8 mouse cellular contexts compared by ENCODE assay signal in genomic region chr5:144254811-144255631, GRCm38 (mm10). TPM values are rescaled to one million over a fixed set of nuclear protein-coding genes. Genes with fewer than 3 reads are reported as not detected.
DNase-seq lines count a peak whose midpoint lies in the region; ATAC-seq and TF ChIP-seq lines count a peak whose summit lies in the region.

No protein-coding gene starts in this region.

- H3K27ac ChIP-seq in embryonic facial prominence, embryonic 12.5 days, result peak overlapping the region; percentile 95
- peak overlapping the region; percentile 85 for H3K27ac ChIP-seq in kidney, adult 2 months (ENCODE audit: insufficient read depth, low read depth, low read length)
- H3K27ac ChIP-seq in limb, embryonic 12.5 days, result peak overlapping the region; percentile 94
- peak overlapping the region; percentile 87 for H3K27ac ChIP-seq in midbrain, embryonic 14.5 days (replicated peaks; ENCODE audit: low read depth, low read length)

- TF ChIP-seq POLR2A in kidney, adult 2 months (IDR thresholded peaks at IDR 0.05; ENCODE audit: low read depth, low read length), result peak; percentile 41

- WGBS in embryonic facial prominence, embryonic 12.5 days, result under 1% methylated on average over 64 of the region's 84 CpGs
- under 1% methylated on average over 84 of the region's 84 CpGs for WGBS in kidney, adult 2 months
- WGBS in limb, embryonic 12.5 days, result under 1% methylated on average over 55 of the region's 84 CpGs
- WGBS in midbrain, embryonic 14.5 days, result 1% methylated on average over 66 of the region's 84 CpGs

- peak overlapping the region; percentile 99 for H3K4me3 ChIP-seq in embryonic facial prominence, embryonic 12.5 days
- peak overlapping the region; percentile 92 for H3K4me3 ChIP-seq in kidney, adult 2 months (ENCODE audit: insufficient read depth, low read depth, low read length)
- H3K4me3 ChIP-seq in limb, embryonic 12.5 days (replicated peaks), result peak overlapping the region; percentile 99
- H3K4me3 ChIP-seq in midbrain, embryonic 14.5 days (replicated peaks; ENCODE audit: low read depth, low read length), result peak overlapping the region; percentile 99

- TF ChIP-seq CTCF in kidney, adult 2 months (conservative IDR thresholded peaks at IDR 0.05; ENCODE audit: insufficient read depth, insufficient read length, low read depth, low read length), result no peak

- H3K27me3 ChIP-seq in embryonic facial prominence, embryonic 12.5 days, result no peaks in the 10 kb centered on the region
- H3K27me3 ChIP-seq in kidney, adult 2 months (replicated peaks; ENCODE audit: control insufficient read depth, insufficient read depth, low read length), result no peaks in the 10 kb centered on the region
- no peaks in the 10 kb centered on the region for H3K27me3 ChIP-seq in limb, embryonic 12.5 days
- no peaks in the 10 kb centered on the region for H3K27me3 ChIP-seq in midbrain, embryonic 14.5 days (ENCODE audit: control insufficient read depth, insufficient read depth, low read length)

- peak overlapping the region; percentile 72 for H3K4me2 ChIP-seq in embryonic facial prominence, embryonic 12.5 days (replicated peaks)
- peak overlapping the region; percentile 82 for H3K4me2 ChIP-seq in limb, embryonic 12.5 days
- H3K4me2 ChIP-seq in midbrain, embryonic 14.5 days (ENCODE audit: low read length), result peak overlapping the region; percentile 84

- peak; percentile 95 for DNase-seq in 416B (ENCODE audit: low read depth)
- peak; percentile 88 to 92 for DNase-seq in adrenal gland, postnatal 36 days
- peak; percentile 87 to 93 for DNase-seq in heart, adult 18-20 months
- peak; percentile 94 for DNase-seq in kidney, adult 2 months
- peak; percentile 95 for DNase-seq in midbrain, embryonic 14.5 days
- DNase-seq in spleen, adult 12 weeks (ENCODE audit: low spot score), result peak; percentile 82

- 0 out of 2 replicates have a peak, but pooled peaks cover 2% of the 10 kb centered on the region for H3K9me3 ChIP-seq in embryonic facial prominence, embryonic 12.5 days
- H3K9me3 ChIP-seq in limb, embryonic 12.5 days, result no peaks in the 10 kb centered on the region
- H3K9me3 ChIP-seq in midbrain, embryonic 14.5 days (ENCODE audit: control insufficient read depth, low read length), result no peaks in the 10 kb centered on the region

- peak; percentile 70 for ATAC-seq in embryonic facial prominence, embryonic 12.5 days (ENCODE audit: insufficient number of reproducible peaks, insufficient read depth, low FRiP score, low TSS enrichment)
- peak; percentile 73 for ATAC-seq in limb, embryonic 12.5 days (ENCODE audit: insufficient number of reproducible peaks, insufficient read depth, low FRiP score, low TSS enrichment, low read depth)
- ATAC-seq in midbrain, embryonic 14.5 days (ENCODE audit: low FRiP score, low TSS enrichment), result peak; percentile 83

- H3K36me3 ChIP-seq in embryonic facial prominence, embryonic 12.5 days, result peaks cover 9% of the 10 kb centered on the region; the same call in 1 of the 2 replicates
- H3K36me3 ChIP-seq in kidney, adult 2 months (ENCODE audit: control insufficient read depth, insufficient read depth, low read length), result no peaks in the 10 kb centered on the region
- H3K36me3 ChIP-seq in limb, embryonic 12.5 days, result peaks cover 21% of the 10 kb centered on the region
- H3K36me3 ChIP-seq in midbrain, embryonic 14.5 days (ENCODE audit: control insufficient read depth, insufficient read depth, low read length), result peaks cover 8% of the 10 kb centered on the region; the same call in 1 of the 2 replicates

- H3K4me1 ChIP-seq in embryonic facial prominence, embryonic 12.5 days, result peaks cover 34% of the 10 kb centered on the region
- H3K4me1 ChIP-seq in kidney, adult 2 months (ENCODE audit: control insufficient read depth, insufficient read depth, low read length), result peaks cover 28% of the 10 kb centered on the region
- H3K4me1 ChIP-seq in limb, embryonic 12.5 days (replicated peaks), result peaks cover 39% of the 10 kb centered on the region
- H3K4me1 ChIP-seq in midbrain, embryonic 14.5 days (ENCODE audit: control insufficient read depth, insufficient read depth, low read length), result peaks cover 35% of the 10 kb centered on the region

- H3K9ac ChIP-seq in embryonic facial prominence, embryonic 12.5 days, result peak overlapping the region; percentile 98
- peak overlapping the region; percentile 98 for H3K9ac ChIP-seq in limb, embryonic 12.5 days (replicated peaks)
- peak overlapping the region; percentile 96 for H3K9ac ChIP-seq in midbrain, embryonic 14.5 days (replicated peaks; ENCODE audit: low read length)

RNA-seq across cellular contexts. Expression of gene Bri3, which starts 10.8 kb away (rescaled TPM):
- total RNA-seq in adrenal gland, postnatal 36 days (2021), result 100 to 1,000 TPM; 115 to 151 TPM
- polyA plus RNA-seq in embryonic facial prominence, embryonic 12.5 days (2016; fragmentation: Nextera tagmentation; extraction: Ambion mirVana), result 141 and 143 TPM in 2 replicates
- total RNA-seq in heart, adult 18-20 months (2021), result 100 to 1,000 TPM; 149 to 160 TPM
- 190 and 242 TPM in 2 replicates for polyA plus RNA-seq in kidney, adult 2 months (2012; rRNA removed)
- polyA plus RNA-seq in limb, embryonic 12.5 days (2016; fragmentation: Nextera tagmentation; extraction: Ambion mirVana), result 143 and 148 TPM in 2 replicates
- polyA plus RNA-seq in midbrain, embryonic 14.5 days (2014; fragmentation: Nextera tagmentation; extraction: Ambion mirVana), result 125 and 144 TPM in 2 replicates

RNA-seq across cellular contexts. Expression of gene Tecpr1, which starts 31.6 kb away (rescaled TPM):
- total RNA-seq in adrenal gland, postnatal 36 days (2021), result 100 to 1,000 TPM in 1 of 2 experiments, 10 to 100 TPM in 1; 92.8 to 111 TPM
- 27.4 and 30.7 TPM in 2 replicates for polyA plus RNA-seq in embryonic facial prominence, embryonic 12.5 days (2016; fragmentation: Nextera tagmentation; extraction: Ambion mirVana)
- total RNA-seq in heart, adult 18-20 months (2021), result 10 to 100 TPM; 27.1 to 27.3 TPM
- polyA plus RNA-seq in kidney, adult 2 months (2012; rRNA removed), result 35.6 and 36.6 TPM in 2 replicates
- polyA plus RNA-seq in limb, embryonic 12.5 days (2016; fragmentation: Nextera tagmentation; extraction: Ambion mirVana), result 22.1 and 24.3 TPM in 2 replicates
- 35.3 and 36.8 TPM in 2 replicates for polyA plus RNA-seq in midbrain, embryonic 14.5 days (2014; fragmentation: Nextera tagmentation; extraction: Ambion mirVana)

Comparison
In these comparisons a context has a peak if more than half of its experiments do, and no peak if none do; other contexts are left out.
1. Peak in every context shown above with its lines: DNase-seq, ATAC-seq, H3K4me3 ChIP-seq and H3K27ac ChIP-seq.